Mouse (Mus musculus): ENCODE results near the gene Olfr703.

Gene Olfr703

GRCm38 (mm10) chr7:106843060-106843459 is at the start of gene Olfr703:
Gene Olfr703, plus strand, starts transcription at chr7:106843360.
- ATAC-seq (ENCODE audit: low TSS enrichment): no peak

- ATAC-seq (ENCODE audit: low TSS enrichment): no peak
Observed at GRCm38 (mm10) chr7:106808734-106809133, 34.4 kb upstream of the Olfr703 start, which contains the start of gene Olfr700. Gene Olfr700, minus strand, starts transcription at chr7:106808834.

- no peak for ATAC-seq (ENCODE audit: low TSS enrichment)
Observed at GRCm38 (mm10) chr7:106813829-106814228, 29.3 kb upstream of the Olfr703 start, which contains the start of gene Olfr701. Gene Olfr701, plus strand, starts transcription at chr7:106814129.

- ATAC-seq (ENCODE audit: low TSS enrichment): no peak
Observed at GRCm38 (mm10) chr7:106815775-106816174, 27.4 kb upstream of the Olfr703 start.

- no peak for ATAC-seq (ENCODE audit: low TSS enrichment)
Observed at GRCm38 (mm10) chr7:106818414-106818813, 24.7 kb upstream of the Olfr703 start.

GRCm38 (mm10) chr7:106833793-106834192 is 9.4 kb upstream of the Olfr703 start, which contains the start of gene Olfr702:
Gene Olfr702, minus strand, starts transcription at chr7:106833893.
- ATAC-seq (ENCODE audit: low TSS enrichment): no peak

GRCm38 (mm10) chr7:106862885-106863284 is 19.7 kb downstream of the Olfr703 start, which contains the start of gene Olfr704:
Gene Olfr704, plus strand, starts transcription at chr7:106863185.
- no peak for ATAC-seq (ENCODE audit: low TSS enrichment)

- no peak for ATAC-seq (ENCODE audit: low TSS enrichment)
Observed at GRCm38 (mm10) chr7:106876791-106877190, 33.6 kb downstream of the Olfr703 start, which contains the start of gene Olfr705. Gene Olfr705, minus strand, starts transcription at chr7:106876891.

- no peak for ATAC-seq (ENCODE audit: low TSS enrichment)
Observed at GRCm38 (mm10) chr7:106888062-106888461, 44.9 kb downstream of the Olfr703 start, which contains the start of gene Olfr706. Gene Olfr706, minus strand, starts transcription at chr7:106888162.

Data from frontal cortex, adult (tissue).